Mouse (Mus musculus) heart, postnatal 0 days (tissue): ENCODE data around the gene C1ql1. TPM values are rescaled to one million over a fixed set of nuclear protein-coding genes. Genes with fewer than 3 reads are reported as not detected.

ENCODE experiments used
- ATAC-seq: fragments of 200-750 bp; cut with Nextera tagmentation; 2 replicates; pipeline ENCODE4 v1.8.0; 2017; ENCODE audit warnings: low read depth, moderate number of reproducible peaks, moderate library complexity; ENCODE audit not compliant: insufficient read depth
- DNase-seq: peaks from one replicate; pipeline ENCODE4 v3.0.0-alpha.2; 2016; ENCODE audit warnings: low spot score
- H3K27ac ChIP-seq: fragments of 300-500 bp; sonication (generic); 2 replicates; pipeline ENCODE4 v1.5.1; 2014; ENCODE audit warnings: low read depth, mild to moderate bottlenecking
- H3K27me3 ChIP-seq: fragments of 300-500 bp; sonication (generic); 2 replicates; pipeline ENCODE4 v1.6.1; 2014; ENCODE audit warnings: low read length, mixed read lengths; ENCODE audit not compliant: control insufficient read depth, insufficient read depth
- H3K36me3 ChIP-seq: fragments of 300-500 bp; sonication (generic); replicated peaks from 2 replicates; pipeline ENCODE4 v1.6.1; 2014; ENCODE audit warnings: low read length, mixed read lengths; ENCODE audit not compliant: control insufficient read depth, insufficient read depth
- H3K4me1 ChIP-seq: fragments of 300-500 bp; sonication (generic); 2 replicates; pipeline ENCODE4 v1.6.1; 2014; ENCODE audit warnings: antibody characterized with exemption; ENCODE audit not compliant: control insufficient read depth, insufficient read depth
- H3K4me2 ChIP-seq: fragments of 300-500 bp; sonication (generic); 2 replicates; pipeline ENCODE4 v1.6.1; 2014; ENCODE audit warnings: low read depth, mild to moderate bottlenecking, low read length, moderate library complexity
- H3K4me3 ChIP-seq: fragments of 300-500 bp; sonication (generic); 2 replicates; pipeline ENCODE4 v1.5.1; 2014; ENCODE audit warnings: low read depth, low read length
- H3K9ac ChIP-seq: fragments of 300-500 bp; sonication (generic); replicated peaks from 2 replicates; pipeline ENCODE4 v1.6.1; 2014; ENCODE audit warnings: low read depth, low read length, mixed read lengths
- H3K9me3 ChIP-seq: fragments of 300-500 bp; sonication (generic); replicated peaks from 2 replicates; pipeline ENCODE4 v1.6.1; 2016; ENCODE audit warnings: low read length; ENCODE audit not compliant: control insufficient read depth
- CTCF ChIP-seq: IDR thresholded peaks from 2 replicates; pipeline ENCODE4 v1.5.1; 2016; ENCODE audit warnings: antibody characterized with exemption, control low read depth, low read depth
- EP300 ChIP-seq: IDR thresholded peaks from 2 replicates; pipeline ENCODE4 v1.6.1; 2016; ENCODE audit warnings: antibody characterized with exemption, low read depth
- WGBS: fragments of 180-500 bp; shearing (Covaris S2); extraction: QIAGEN DNeasy Blood & Tissue Kit; methylation state at CpG from one replicate; pipeline ENCODE4 v1.1.7; 2014; 5-methylcytosine and 5-hydroxymethylcytosine counted together
- polyA plus RNA-seq: library from polyadenylated mRNA; unstranded; fragments of >200 nt; fragmentation: Nextera tagmentation; extraction: Ambion mirVana; gene quantifications from 2 replicates; pipeline ENCODE4 v1.2.1, GENCODE M21; 2015
- total RNA-seq: library from RNA; depleted of rRNA; stranded (reverse); fragments of >200 nt; gene quantifications from 2 replicates; pipeline ENCODE4 v1.2.3, GENCODE M21; 2014; ENCODE audit warnings: low replicate concordance

Gene C1ql1
- total and polyA plus RNA-seq, 2 experiments from 2014 or later: not detected

DNA sequence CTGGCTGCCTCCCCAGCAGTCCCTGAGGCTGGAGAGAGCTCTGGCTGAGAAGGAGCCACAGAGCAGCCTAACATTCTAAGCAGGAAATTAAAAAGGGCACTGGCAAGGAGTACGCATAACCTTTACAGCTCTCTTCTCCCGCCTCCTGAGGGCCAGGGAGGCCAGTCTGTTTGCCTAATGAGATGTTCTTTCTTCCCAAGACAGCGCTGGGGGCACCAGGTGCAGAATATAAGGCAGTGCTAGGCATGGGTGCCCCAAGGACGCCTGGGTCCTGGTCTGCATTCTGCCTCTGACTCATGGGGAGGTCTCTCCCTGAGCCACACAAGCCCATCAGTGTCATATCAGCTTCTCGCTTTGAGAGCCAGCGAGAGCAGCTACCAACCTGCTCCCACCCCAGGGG, 25.0 kb downstream of the C1ql1 start:
- H3K36me3 ChIP-seq: no peaks in the 10 kb centered on the region; the same call in 1 of the 2 replicates
- peaks cover 4% of the 10 kb centered on the region for H3K4me1 ChIP-seq
- H3K9me3 ChIP-seq: no peaks in the 10 kb centered on the region
- no peaks in the 10 kb centered on the region for H3K27me3 ChIP-seq
- ATAC-seq: no peak
- WGBS: 78% methylated on average over 6 of the region's 6 CpGs
- TF ChIP-seq CTCF (no peak), EP300 (no peak)
- no peak for DNase-seq
- H3K9ac ChIP-seq: no peak overlapping the region
- no peak overlapping the region for H3K27ac ChIP-seq
- H3K4me2 ChIP-seq: no peak overlapping the region
- no peak overlapping the region for H3K4me3 ChIP-seq

DNA sequence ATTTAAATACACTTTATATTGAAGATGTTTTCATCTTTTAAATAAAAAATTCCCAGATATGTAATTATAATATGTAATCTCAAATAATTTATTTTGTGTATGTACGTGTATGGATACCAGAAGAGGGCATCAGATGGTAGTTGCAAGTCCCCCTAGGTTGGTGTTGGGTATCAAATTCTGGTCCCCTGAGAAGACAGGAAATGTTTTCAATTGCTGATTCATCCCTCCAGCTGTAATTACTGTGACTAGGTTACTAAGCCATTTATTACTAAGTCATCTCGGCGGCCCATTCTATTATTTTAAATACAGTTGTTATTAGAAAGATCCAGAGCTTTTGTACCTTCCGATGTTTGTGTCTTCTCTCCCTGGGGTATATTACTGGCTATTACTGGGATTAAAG, 28.4 kb downstream of the C1ql1 start:
- Histone ChIP-seq H3K4me3 (no peak overlapping the region), H3K27ac (no peak overlapping the region), H3K4me1 (no peaks in the 10 kb centered on the region), H3K9me3 (no peaks in the 10 kb centered on the region), H3K27me3 (no peaks in the 10 kb centered on the region), H3K9ac (no peak overlapping the region), H3K36me3 (peaks cover 30% of the 10 kb centered on the region), H3K4me2 (no peak overlapping the region)
- no peak for TF ChIP-seq CTCF
- no peak for TF ChIP-seq EP300
- ATAC-seq (no peak), DNase-seq (no peak)
- 90% methylated on average over 4 of the region's 4 CpGs for WGBS

DNA sequence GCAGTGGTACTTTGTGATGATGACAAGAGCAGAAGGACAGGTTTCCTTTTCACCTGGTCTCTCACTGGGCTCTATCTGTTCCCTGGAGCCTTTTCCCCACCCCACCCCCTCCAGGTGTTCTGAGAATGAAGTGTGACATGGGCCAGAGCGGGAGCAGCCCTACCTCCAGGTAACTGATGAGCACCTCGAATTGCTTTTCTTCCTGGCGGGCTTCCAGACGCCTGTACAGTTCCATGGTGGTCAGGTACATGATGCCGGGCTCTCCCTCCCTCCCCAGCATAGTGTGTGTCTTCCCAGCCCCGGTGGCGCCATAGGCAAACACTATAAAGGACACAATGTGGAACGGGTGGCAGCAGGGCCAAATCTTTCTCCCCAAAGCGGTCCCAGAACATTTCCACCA, 31.1 kb downstream of the C1ql1 start:
- H3K27ac ChIP-seq: no peak overlapping the region
- TF ChIP-seq EP300 (no peak), CTCF (no peak)
- no peak for DNase-seq
- no peak for ATAC-seq
- H3K27me3 ChIP-seq: no peaks in the 10 kb centered on the region
- peaks cover 56% of the 10 kb centered on the region for H3K36me3 ChIP-seq
- no peak overlapping the region for H3K4me2 ChIP-seq
- H3K4me3 ChIP-seq: no peak overlapping the region
- no peaks in the 10 kb centered on the region for H3K4me1 ChIP-seq
- H3K9me3 ChIP-seq: no peaks in the 10 kb centered on the region
- no peak overlapping the region for H3K9ac ChIP-seq
- WGBS: 86% methylated on average over 9 of the region's 9 CpGs

DNA sequence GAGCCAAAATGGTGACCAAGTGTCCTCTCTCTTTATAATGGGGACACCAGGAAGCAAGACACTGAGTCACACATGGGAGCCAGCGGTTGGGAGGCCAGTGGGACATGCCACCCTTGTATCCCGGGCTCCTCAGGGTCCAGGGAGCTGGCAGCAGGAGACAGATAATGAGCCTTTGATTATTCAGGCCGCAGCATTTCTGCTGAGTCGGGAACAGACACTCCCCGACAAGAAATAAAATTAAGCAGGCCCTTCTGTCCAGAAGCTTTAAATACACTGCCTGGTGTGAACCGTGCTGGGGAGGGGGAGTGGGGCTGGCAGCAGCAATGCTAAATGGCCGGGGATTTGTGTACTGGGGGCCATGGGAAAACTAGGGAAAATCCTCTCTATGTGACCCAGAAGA, 35.1 kb downstream of the C1ql1 start:
- Histone ChIP-seq H3K4me3 (no peak overlapping the region), H3K27ac (no peak overlapping the region), H3K9ac (no peak overlapping the region), H3K4me1 (no peaks in the 10 kb centered on the region), H3K36me3 (peaks cover 95% of the 10 kb centered on the region), H3K4me2 (no peak overlapping the region), H3K9me3 (no peaks in the 10 kb centered on the region), H3K27me3 (no peaks in the 10 kb centered on the region)
- DNase-seq (no peak), ATAC-seq (no peak)
- no peak for TF ChIP-seq EP300
- no peak for TF ChIP-seq CTCF
- WGBS: 74% methylated on average over 7 of the region's 7 CpGs

DNA sequence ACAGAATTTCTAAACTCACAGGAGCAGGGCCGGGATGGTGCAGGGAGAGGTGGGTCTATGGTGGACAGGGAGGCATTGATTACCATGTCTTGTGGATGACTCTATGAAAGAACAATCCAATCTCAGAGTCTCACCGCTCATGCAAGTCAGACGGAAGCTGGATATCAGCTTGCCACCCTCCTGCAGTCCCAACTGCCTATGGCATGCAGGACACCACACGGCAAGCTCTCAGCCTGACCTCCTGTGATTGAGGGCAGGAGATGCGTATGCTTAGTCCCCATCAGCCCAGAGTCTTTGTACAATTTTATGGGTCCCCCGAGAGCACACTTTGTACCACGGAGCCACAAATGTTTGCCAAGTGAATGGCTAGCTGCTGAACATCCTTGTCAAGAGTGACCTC, 42.8 kb downstream of the C1ql1 start:
- Histone ChIP-seq H3K4me1 (no peaks in the 10 kb centered on the region), H3K4me2 (no peak overlapping the region), H3K9me3 (no peaks in the 10 kb centered on the region), H3K27ac (no peak overlapping the region), H3K36me3 (peaks cover 34% of the 10 kb centered on the region), H3K27me3 (no peaks in the 10 kb centered on the region), H3K9ac (no peak overlapping the region), H3K4me3 (no peak overlapping the region)
- ATAC-seq (no peak), DNase-seq (no peak)
- 75% methylated on average over 7 of the region's 7 CpGs for WGBS
- no peak for TF ChIP-seq CTCF
- no peak for TF ChIP-seq EP300

DNA sequence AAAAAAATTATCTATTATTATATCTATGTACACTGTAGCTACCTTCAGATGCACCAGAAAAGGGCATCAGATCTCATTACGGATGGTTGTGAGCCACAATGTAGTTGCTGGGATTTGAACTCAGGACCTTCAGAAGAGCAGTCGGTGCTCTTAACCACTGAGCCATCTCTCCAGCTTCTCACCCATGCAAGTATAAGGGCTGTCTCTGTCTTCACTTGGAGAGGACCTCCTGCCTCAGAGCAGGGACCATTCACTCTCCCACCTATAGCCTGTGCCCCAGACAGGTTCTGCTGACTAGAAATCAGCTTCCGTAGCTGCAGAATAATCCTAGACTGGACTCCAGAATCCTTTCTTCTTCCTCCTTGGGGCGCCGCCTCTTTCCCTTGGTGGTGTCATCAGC, 44.4 kb downstream of the C1ql1 start:
- Histone ChIP-seq H3K4me3 (no peak overlapping the region), H3K27me3 (no peaks in the 10 kb centered on the region), H3K9ac (no peak overlapping the region), H3K9me3 (no peaks in the 10 kb centered on the region), H3K4me1 (no peaks in the 10 kb centered on the region), H3K4me2 (no peak overlapping the region), H3K36me3 (peaks cover 19% of the 10 kb centered on the region; the same call in 1 of the 2 replicates), H3K27ac (no peak overlapping the region)
- no peak for DNase-seq
- WGBS: 85% methylated on average over 5 of the region's 5 CpGs
- TF ChIP-seq CTCF (no peak), EP300 (no peak)
- no peak for ATAC-seq
